Mouse (Mus musculus): ENCODE results near the gene Lrrc23. TPM values are rescaled to one million over a fixed set of nuclear protein-coding genes. Genes with fewer than 3 reads are reported as not detected.
A peak's percentile ranks its signal among the peaks of the same experiment; 100 is the strongest.

Gene Lrrc23
- 0.32 and 0.35 TPM in 2 replicates for polyA plus RNA-seq (2014; fragmentation: Nextera tagmentation; extraction: Ambion mirVana)

GRCm38 (mm10) chr6:124779222-124779983, at the start of gene Lrrc23:
Gene Lrrc23 (minus strand): TSS chr6:124779727.
- Histone ChIP-seq H3K9ac (replicated peaks; ENCODE audit: low read depth, low read length) (no peak within 1 kb of the TSS), H3K27ac (ENCODE audit: low read length) (no peak within 1 kb of the TSS), H3K4me3 (ENCODE audit: low read depth, low read length) (peak within 1 kb of the TSS; percentile 21), H3K36me3 (ENCODE audit: control insufficient read depth, insufficient read depth, low read length) (no peaks in the 10 kb centered on the region), H3K4me1 (ENCODE audit: control insufficient read depth, insufficient read depth, low read length) (0 out of 2 replicates have a peak, but pooled peaks cover 3% of the 10 kb centered on the region), H3K9me3 (ENCODE audit: control insufficient read depth, low read depth, low read length) (no peaks in the 10 kb centered on the region), H3K27me3 (ENCODE audit: control insufficient read depth, insufficient read depth, low read length) (no peaks in the 10 kb centered on the region), H3K4me2 (replicated peaks; ENCODE audit: low read depth, low read length) (peak within 1 kb of the TSS; percentile 50)
- ATAC-seq (ENCODE audit: insufficient number of reproducible peaks, insufficient read depth, low FRiP score, low read depth): no peak; the same call in 1 of the 2 replicates
- WGBS: 3% methylated on average over 23 of the region's 23 CpGs

- peaks cover 39% of the 10 kb centered on the region for H3K36me3 ChIP-seq (ENCODE audit: control insufficient read depth, insufficient read depth, low read length)
- peak overlapping the region; percentile 69 for H3K4me3 ChIP-seq (ENCODE audit: low read depth, low read length)
- H3K9ac ChIP-seq (replicated peaks; ENCODE audit: low read depth, low read length): peak overlapping the region; percentile 36
Measured at GRCm38 (mm10) chr6:124828101-124828592, 48.6 kb upstream of the Lrrc23 start.

GRCm38 (mm10) chr6:124822049-124822448, 42.5 kb upstream of the Lrrc23 start:
- H3K9ac ChIP-seq (replicated peaks; ENCODE audit: low read depth, low read length): no peak overlapping the region
- no peaks in the 10 kb centered on the region for H3K9me3 ChIP-seq (ENCODE audit: control insufficient read depth, low read depth, low read length)
- no peak overlapping the region for H3K4me3 ChIP-seq (ENCODE audit: low read depth, low read length)
- no peaks in the 10 kb centered on the region for H3K4me1 ChIP-seq (ENCODE audit: control insufficient read depth, insufficient read depth, low read length)
- no peak overlapping the region for H3K4me2 ChIP-seq (replicated peaks; ENCODE audit: low read depth, low read length)
- no peak for ATAC-seq (ENCODE audit: insufficient number of reproducible peaks, insufficient read depth, low FRiP score, low read depth)
- H3K27ac ChIP-seq (ENCODE audit: low read length): no peak overlapping the region
- no peaks in the 10 kb centered on the region for H3K27me3 ChIP-seq (ENCODE audit: control insufficient read depth, insufficient read depth, low read length)
- 96% methylated on average over 4 of the region's 4 CpGs for WGBS
- H3K36me3 ChIP-seq (ENCODE audit: control insufficient read depth, insufficient read depth, low read length): peaks cover 93% of the 10 kb centered on the region

More at GRCm38 (mm10) chr6:124828101-124828592, 48.6 kb upstream of the Lrrc23 start:
- Histone ChIP-seq H3K27ac (ENCODE audit: low read length) (peak overlapping the region; percentile 35; the same call in 1 of the 2 replicates), H3K27me3 (ENCODE audit: control insufficient read depth, insufficient read depth, low read length) (no peaks in the 10 kb centered on the region), H3K9me3 (ENCODE audit: control insufficient read depth, low read depth, low read length) (no peaks in the 10 kb centered on the region), H3K4me2 (replicated peaks; ENCODE audit: low read depth, low read length) (peak overlapping the region; percentile 81), H3K4me1 (ENCODE audit: control insufficient read depth, insufficient read depth, low read length) (peaks cover 6% of the 10 kb centered on the region; the same call in 1 of the 2 replicates)
- ATAC-seq (ENCODE audit: insufficient number of reproducible peaks, insufficient read depth, low FRiP score, low read depth): no peak
- WGBS: 25% methylated on average over 10 of the region's 10 CpGs

- Histone ChIP-seq H3K27me3 (ENCODE audit: control insufficient read depth, insufficient read depth, low read length) (no peaks in the 10 kb centered on the region), H3K4me1 (ENCODE audit: control insufficient read depth, insufficient read depth, low read length) (no peaks in the 10 kb centered on the region), H3K36me3 (ENCODE audit: control insufficient read depth, insufficient read depth, low read length) (peaks cover 95% of the 10 kb centered on the region), H3K27ac (ENCODE audit: low read length) (no peak overlapping the region), H3K4me2 (replicated peaks; ENCODE audit: low read depth, low read length) (no peak overlapping the region), H3K4me3 (ENCODE audit: low read depth, low read length) (no peak overlapping the region), H3K9me3 (ENCODE audit: control insufficient read depth, low read depth, low read length) (no peaks in the 10 kb centered on the region), H3K9ac (replicated peaks; ENCODE audit: low read depth, low read length) (no peak overlapping the region)
- WGBS: 92% methylated on average over 5 of the region's 5 CpGs
- no peak for ATAC-seq (ENCODE audit: insufficient number of reproducible peaks, insufficient read depth, low FRiP score, low read depth)
Measured at GRCm38 (mm10) chr6:124820891-124821290, 41.4 kb upstream of the Lrrc23 start.

GRCm38 (mm10) chr6:124817971-124818370, 38.4 kb upstream of the Lrrc23 start:
- WGBS: 90% methylated on average over 8 of the region's 8 CpGs
- H3K4me3 ChIP-seq (ENCODE audit: low read depth, low read length): no peak overlapping the region
- no peak overlapping the region for H3K9ac ChIP-seq (replicated peaks; ENCODE audit: low read depth, low read length)
- no peaks in the 10 kb centered on the region for H3K27me3 ChIP-seq (ENCODE audit: control insufficient read depth, insufficient read depth, low read length)
- no peak overlapping the region for H3K4me2 ChIP-seq (replicated peaks; ENCODE audit: low read depth, low read length)
- no peak for ATAC-seq (ENCODE audit: insufficient number of reproducible peaks, insufficient read depth, low FRiP score, low read depth)
- H3K4me1 ChIP-seq (ENCODE audit: control insufficient read depth, insufficient read depth, low read length): peaks cover 10% of the 10 kb centered on the region
- no peak overlapping the region for H3K27ac ChIP-seq (ENCODE audit: low read length)
- H3K36me3 ChIP-seq (ENCODE audit: control insufficient read depth, insufficient read depth, low read length): peaks cover 71% of the 10 kb centered on the region
- no peaks in the 10 kb centered on the region for H3K9me3 ChIP-seq (ENCODE audit: control insufficient read depth, low read depth, low read length)

- H3K36me3 ChIP-seq (ENCODE audit: control insufficient read depth, insufficient read depth, low read length): peaks cover 67% of the 10 kb centered on the region
- H3K9me3 ChIP-seq (ENCODE audit: control insufficient read depth, low read depth, low read length): no peaks in the 10 kb centered on the region
- H3K27ac ChIP-seq (ENCODE audit: low read length): no peak overlapping the region
- peaks cover 12% of the 10 kb centered on the region for H3K4me1 ChIP-seq (ENCODE audit: control insufficient read depth, insufficient read depth, low read length)
- H3K4me2 ChIP-seq (replicated peaks; ENCODE audit: low read depth, low read length): no peak overlapping the region
- 97% methylated on average over 8 of the region's 8 CpGs for WGBS
- H3K4me3 ChIP-seq (ENCODE audit: low read depth, low read length): no peak overlapping the region
- no peak for ATAC-seq (ENCODE audit: insufficient number of reproducible peaks, insufficient read depth, low FRiP score, low read depth)
- no peak overlapping the region for H3K9ac ChIP-seq (replicated peaks; ENCODE audit: low read depth, low read length)
- no peaks in the 10 kb centered on the region for H3K27me3 ChIP-seq (ENCODE audit: control insufficient read depth, insufficient read depth, low read length)
Measured at GRCm38 (mm10) chr6:124817563-124817962, 38.0 kb upstream of the Lrrc23 start.

GRCm38 (mm10) chr6:124817125-124817524, 37.6 kb upstream of the Lrrc23 start:
- Histone ChIP-seq H3K27ac (ENCODE audit: low read length) (no peak overlapping the region), H3K4me3 (ENCODE audit: low read depth, low read length) (no peak overlapping the region)
- 96% methylated on average over 11 of the region's 11 CpGs for WGBS

GRCm38 (mm10) chr6:124816611-124817010, 37.1 kb upstream of the Lrrc23 start:
- Histone ChIP-seq H3K4me3 (ENCODE audit: low read depth, low read length) (no peak overlapping the region), H3K9me3 (ENCODE audit: control insufficient read depth, low read depth, low read length) (no peaks in the 10 kb centered on the region), H3K27ac (ENCODE audit: low read length) (no peak overlapping the region), H3K4me2 (replicated peaks; ENCODE audit: low read depth, low read length) (no peak overlapping the region), H3K27me3 (ENCODE audit: control insufficient read depth, insufficient read depth, low read length) (no peaks in the 10 kb centered on the region), H3K36me3 (ENCODE audit: control insufficient read depth, insufficient read depth, low read length) (peaks cover 66% of the 10 kb centered on the region), H3K4me1 (ENCODE audit: control insufficient read depth, insufficient read depth, low read length) (peaks cover 17% of the 10 kb centered on the region), H3K9ac (replicated peaks; ENCODE audit: low read depth, low read length) (no peak overlapping the region)
- no peak for ATAC-seq (ENCODE audit: insufficient number of reproducible peaks, insufficient read depth, low FRiP score, low read depth)
- 69% methylated on average over 4 of the region's 4 CpGs for WGBS

More at GRCm38 (mm10) chr6:124817125-124817524, 37.6 kb upstream of the Lrrc23 start:
- Histone ChIP-seq H3K9ac (replicated peaks; ENCODE audit: low read depth, low read length) (no peak overlapping the region), H3K4me1 (ENCODE audit: control insufficient read depth, insufficient read depth, low read length) (peaks cover 17% of the 10 kb centered on the region), H3K27me3 (ENCODE audit: control insufficient read depth, insufficient read depth, low read length) (no peaks in the 10 kb centered on the region), H3K9me3 (ENCODE audit: control insufficient read depth, low read depth, low read length) (no peaks in the 10 kb centered on the region), H3K36me3 (ENCODE audit: control insufficient read depth, insufficient read depth, low read length) (peaks cover 66% of the 10 kb centered on the region), H3K4me2 (replicated peaks; ENCODE audit: low read depth, low read length) (no peak overlapping the region)
- no peak for ATAC-seq (ENCODE audit: insufficient number of reproducible peaks, insufficient read depth, low FRiP score, low read depth)
